Mouse (Mus musculus): ENCODE data around the gene Lrrc37a. TPM values are rescaled to one million over a fixed set of nuclear protein-coding genes. Genes with fewer than 3 reads are reported as not detected.
"Not testable (repeated sequence)": the region's sequence is repeated elsewhere in the genome, so short reads cannot be mapped to it uniquely, and the experiment has no call there.

The Lrrc37a gene
- polyA plus RNA-seq, 1 experiment from 2014 or later: not detected

DNA sequence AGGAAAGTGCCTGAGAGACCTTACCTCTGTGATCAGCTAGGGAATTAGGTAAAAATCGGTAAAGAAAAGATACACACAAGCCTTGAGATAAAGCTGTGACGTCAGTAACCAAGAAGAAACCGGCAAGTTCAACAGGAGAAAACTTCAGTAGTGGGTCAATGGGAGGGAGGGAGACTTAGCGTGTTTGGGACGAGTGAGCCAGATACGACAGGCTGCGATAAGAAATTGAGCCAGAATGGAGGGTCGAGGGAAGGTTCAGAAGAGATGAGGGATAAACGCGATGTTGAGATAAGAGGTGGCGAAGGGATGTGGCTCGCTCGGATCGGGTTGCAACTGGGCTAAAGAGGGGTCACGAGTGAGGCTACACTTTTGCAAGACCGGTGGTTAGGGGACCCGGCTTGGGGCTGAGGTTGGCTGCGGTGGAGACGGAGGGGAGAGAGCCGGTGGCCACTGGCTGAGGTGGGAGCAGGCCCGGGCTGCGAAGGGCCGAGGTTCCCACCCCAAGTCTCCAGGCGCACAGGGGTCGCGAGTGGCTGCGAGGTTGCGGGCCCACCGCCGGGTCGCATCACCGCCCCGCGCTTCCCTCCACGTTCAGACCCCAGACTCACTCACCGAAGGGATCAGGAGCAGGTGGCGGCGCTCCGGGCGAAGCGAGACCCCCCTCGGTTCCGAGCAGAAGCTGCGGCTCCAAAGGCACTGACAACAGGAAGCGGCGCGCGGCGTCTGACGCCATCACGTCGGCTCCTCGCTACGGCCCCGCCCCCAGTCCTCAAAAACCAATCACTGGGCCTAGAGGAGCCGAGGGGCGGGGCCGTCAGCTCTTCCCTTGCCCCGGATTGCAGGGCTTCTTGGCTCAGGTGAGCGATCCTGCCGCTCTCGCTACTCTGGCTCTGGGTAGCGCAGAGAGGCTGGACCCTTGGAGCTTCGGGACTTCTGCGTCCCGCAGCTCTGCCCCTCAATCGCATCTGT is 92.1 kb downstream of the Lrrc37a start, which contains the start of gene Plekhm1:
Gene Plekhm1 (minus strand): TSS at position 707 of the 969 bp plus-strand sequence.
- peak; percentile 98 for ATAC-seq (ENCODE audit: low FRiP score, low read depth)
- H3K4me3 ChIP-seq: peak within 1 kb of the TSS; percentile 85
- peaks cover 3% of the 10 kb centered on the region; the same call in 1 of the 2 replicates for H3K36me3 ChIP-seq
- peak within 1 kb of the TSS; percentile 76 for H3K27ac ChIP-seq (replicated peaks)
- H3K4me1 ChIP-seq: peaks cover 22% of the 10 kb centered on the region
- peak within 1 kb of the TSS; percentile 83 for H3K9ac ChIP-seq (replicated peaks)
- H3K4me2 ChIP-seq (replicated peaks): peak within 1 kb of the TSS; percentile 89
- WGBS: under 1% methylated on average over 65 of the region's 67 CpGs
- no peaks in the 10 kb centered on the region for H3K9me3 ChIP-seq
- H3K27me3 ChIP-seq: no peaks in the 10 kb centered on the region

DNA sequence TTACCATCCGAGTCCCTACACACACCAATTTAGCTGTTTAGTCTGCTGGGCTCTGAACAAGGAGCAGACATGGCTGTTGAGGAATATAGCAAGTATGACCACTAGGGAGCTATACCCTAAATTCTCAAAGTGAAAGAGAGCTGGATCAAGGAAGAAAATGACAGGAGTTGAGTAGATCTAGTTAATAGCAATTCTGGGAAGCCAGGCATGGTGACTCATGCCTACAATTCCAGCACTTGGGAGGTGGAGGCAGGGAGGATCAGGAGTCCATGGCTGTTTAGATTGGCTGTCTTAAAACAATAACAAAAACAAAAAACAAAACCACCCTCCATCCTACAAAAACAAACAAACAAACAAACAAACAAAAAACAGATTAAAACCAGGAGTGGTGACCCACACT is 93.1 kb downstream of the Lrrc37a start:
- peak overlapping the region; percentile 85 for H3K4me3 ChIP-seq
- 76% methylated on average over 1 of the region's 1 CpGs for WGBS
- no peak overlapping the region for H3K27ac ChIP-seq (replicated peaks)

DNA sequence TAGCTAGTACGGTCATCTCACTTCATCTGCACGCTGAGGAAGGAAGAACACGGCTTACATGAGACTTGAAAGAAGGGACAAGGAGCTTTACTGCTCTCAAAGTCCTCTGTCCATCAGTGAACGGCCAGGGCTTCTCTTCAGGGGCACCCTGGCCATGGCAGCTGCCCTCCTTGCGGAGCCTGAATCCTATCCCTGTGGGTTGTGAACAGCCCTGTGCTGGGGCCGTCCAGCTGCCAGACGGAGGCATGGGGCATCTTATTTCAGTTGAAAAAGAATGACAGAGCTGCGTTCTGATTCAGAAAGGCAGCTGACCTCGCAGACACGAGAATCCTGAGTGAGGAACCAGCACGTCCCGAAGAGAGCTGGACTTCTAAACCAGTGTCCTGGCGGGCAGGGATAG is 95.5 kb downstream of the Lrrc37a start:
- no peak overlapping the region for H3K9ac ChIP-seq (replicated peaks)
- H3K4me2 ChIP-seq (replicated peaks): no peak overlapping the region
- 93% methylated on average over 13 of the region's 13 CpGs for WGBS
- no peaks in the 10 kb centered on the region for H3K9me3 ChIP-seq
- H3K4me1 ChIP-seq: peaks cover 24% of the 10 kb centered on the region
- no peaks in the 10 kb centered on the region for H3K27me3 ChIP-seq
- H3K27ac ChIP-seq (replicated peaks): no peak overlapping the region
- peaks cover 5% of the 10 kb centered on the region; the same call in 1 of the 2 replicates for H3K36me3 ChIP-seq
- H3K4me3 ChIP-seq: no peak overlapping the region
- no peak for ATAC-seq (ENCODE audit: low FRiP score, low read depth)

More for the DNA sequence above, 93.1 kb downstream of the Lrrc37a start:
- Histone ChIP-seq H3K9ac (replicated peaks) (peak overlapping the region; percentile 11; the same call in 1 of the 2 replicates), H3K4me2 (replicated peaks) (peak overlapping the region; percentile 89), H3K27me3 (no peaks in the 10 kb centered on the region), H3K9me3 (no peaks in the 10 kb centered on the region), H3K4me1 (peaks cover 24% of the 10 kb centered on the region), H3K36me3 (peaks cover 3% of the 10 kb centered on the region; the same call in 1 of the 2 replicates)
- ATAC-seq (ENCODE audit: low FRiP score, low read depth): no peak

DNA sequence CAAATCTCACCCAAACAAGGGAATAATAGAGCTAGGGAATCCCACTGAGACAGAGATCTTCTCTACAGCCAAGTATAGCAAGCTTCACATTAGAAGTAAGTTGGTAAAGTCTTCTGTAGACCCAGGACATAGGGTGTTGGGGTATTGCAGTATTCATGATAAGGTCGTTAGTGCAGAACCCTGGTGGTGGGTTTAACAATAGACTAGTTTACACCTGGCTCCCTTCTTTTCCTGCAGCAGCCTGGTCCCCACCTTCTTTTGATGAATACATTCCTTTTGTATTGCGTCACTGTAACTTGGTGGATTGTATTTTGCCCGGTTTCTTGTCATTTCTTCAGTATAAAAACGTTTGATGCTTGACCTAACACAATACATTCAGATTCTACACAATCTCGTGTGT is 97.3 kb downstream of the Lrrc37a start:
- H3K9ac ChIP-seq (replicated peaks); H3K9me3 ChIP-seq; H3K27me3 ChIP-seq; H3K4me3 ChIP-seq; H3K4me2 ChIP-seq (replicated peaks); ATAC-seq (ENCODE audit: low FRiP score, low read depth); H3K27ac ChIP-seq (replicated peaks): not testable (repeated sequence)
- WGBS: 62% methylated on average over 5 of the region's 5 CpGs
- Histone ChIP-seq H3K4me1 (peaks cover 17% of the 10 kb centered on the region), H3K36me3 (peaks cover 18% of the 10 kb centered on the region)

DNA sequence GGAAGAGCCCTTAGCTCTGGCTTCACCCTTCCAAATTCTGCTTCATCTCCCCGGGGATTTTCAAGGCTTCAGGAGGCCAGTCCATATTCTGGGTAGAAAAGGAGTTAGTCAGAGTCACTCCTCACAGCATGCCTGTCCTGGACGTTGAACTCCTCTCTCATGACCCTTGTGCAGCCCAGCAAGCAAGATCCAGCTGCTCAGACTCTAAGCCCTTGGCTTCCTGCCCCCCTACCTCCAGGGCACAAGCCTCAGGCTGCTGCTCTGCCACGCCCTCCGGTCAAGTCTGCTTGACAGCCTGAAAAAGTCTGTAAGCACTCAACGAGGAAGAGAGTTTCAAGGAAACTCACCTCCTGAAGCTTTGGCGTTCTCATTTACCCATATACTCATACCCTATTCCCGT is 97.8 kb downstream of the Lrrc37a start:
- ATAC-seq (ENCODE audit: low FRiP score, low read depth): no peak
- no peaks in the 10 kb centered on the region for H3K27me3 ChIP-seq
- H3K36me3 ChIP-seq: peaks cover 21% of the 10 kb centered on the region
- H3K9ac ChIP-seq (replicated peaks): no peak overlapping the region
- H3K4me1 ChIP-seq: peaks cover 12% of the 10 kb centered on the region
- no peak overlapping the region for H3K4me3 ChIP-seq
- WGBS: 73% methylated on average over 7 of the region's 7 CpGs
- no peak overlapping the region for H3K27ac ChIP-seq (replicated peaks)
- H3K4me2 ChIP-seq (replicated peaks): no peak overlapping the region
- H3K9me3 ChIP-seq: no peaks in the 10 kb centered on the region

DNA sequence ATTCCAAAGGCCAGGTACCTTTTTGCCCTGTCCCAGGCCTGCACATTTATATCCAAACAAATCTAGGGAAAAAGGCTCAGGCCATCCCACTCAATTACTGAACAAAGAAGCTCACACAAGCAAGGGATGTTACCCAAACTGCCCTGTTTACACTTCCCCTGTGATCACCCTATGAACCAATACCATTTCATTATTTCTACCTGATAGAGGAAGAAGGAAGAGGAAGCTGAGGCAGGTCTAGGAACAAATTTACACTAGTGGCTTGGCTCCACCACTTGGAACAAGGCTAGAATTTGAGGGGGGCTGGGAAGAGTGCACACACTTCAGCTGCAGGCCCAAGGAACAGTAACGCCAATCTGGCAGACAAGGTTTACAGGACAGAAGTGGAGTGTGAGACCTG is 98.6 kb downstream of the Lrrc37a start:
- peaks cover 5% of the 10 kb centered on the region for H3K4me1 ChIP-seq

DNA sequence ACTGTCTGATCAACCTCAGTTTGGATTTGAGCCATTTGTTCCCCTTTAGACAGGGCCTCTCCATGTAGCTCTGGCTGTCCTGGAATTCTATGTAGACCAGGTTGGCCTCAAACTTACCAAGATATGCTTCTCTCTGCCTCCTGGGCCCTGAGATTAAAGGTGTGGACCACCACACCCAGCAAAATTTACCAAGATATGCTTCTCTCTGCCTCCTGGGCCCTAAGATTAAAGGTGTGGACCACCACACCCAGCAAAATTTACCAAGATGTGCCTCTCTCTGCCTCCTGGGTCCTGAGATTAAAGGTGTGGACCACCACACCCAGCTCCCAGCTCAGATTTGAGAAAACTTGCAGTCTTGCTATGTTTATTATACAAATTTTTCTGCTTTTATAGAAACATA is 99.8 kb downstream of the Lrrc37a start:
- ATAC-seq (ENCODE audit: low FRiP score, low read depth): no peak
- no peak overlapping the region for H3K4me2 ChIP-seq (replicated peaks)
- no peaks in the 10 kb centered on the region for H3K27me3 ChIP-seq
- H3K4me1 ChIP-seq: 0 out of 2 replicates have a peak, but pooled peaks cover 2% of the 10 kb centered on the region
- no peaks in the 10 kb centered on the region for H3K9me3 ChIP-seq
- H3K27ac ChIP-seq (replicated peaks): no peak overlapping the region
- H3K4me3 ChIP-seq: no peak overlapping the region
- H3K9ac ChIP-seq (replicated peaks): no peak overlapping the region
- peaks cover 24% of the 10 kb centered on the region for H3K36me3 ChIP-seq

More for the DNA sequence above, 98.6 kb downstream of the Lrrc37a start:
- Histone ChIP-seq H3K4me2 (replicated peaks) (no peak overlapping the region), H3K9me3 (no peaks in the 10 kb centered on the region), H3K4me3 (no peak overlapping the region), H3K27me3 (no peaks in the 10 kb centered on the region), H3K36me3 (peaks cover 24% of the 10 kb centered on the region), H3K27ac (replicated peaks) (no peak overlapping the region), H3K9ac (replicated peaks) (no peak overlapping the region)
- ATAC-seq (ENCODE audit: low FRiP score, low read depth): no peak
- WGBS: 83% methylated on average over 1 of the region's 1 CpGs

DNA sequence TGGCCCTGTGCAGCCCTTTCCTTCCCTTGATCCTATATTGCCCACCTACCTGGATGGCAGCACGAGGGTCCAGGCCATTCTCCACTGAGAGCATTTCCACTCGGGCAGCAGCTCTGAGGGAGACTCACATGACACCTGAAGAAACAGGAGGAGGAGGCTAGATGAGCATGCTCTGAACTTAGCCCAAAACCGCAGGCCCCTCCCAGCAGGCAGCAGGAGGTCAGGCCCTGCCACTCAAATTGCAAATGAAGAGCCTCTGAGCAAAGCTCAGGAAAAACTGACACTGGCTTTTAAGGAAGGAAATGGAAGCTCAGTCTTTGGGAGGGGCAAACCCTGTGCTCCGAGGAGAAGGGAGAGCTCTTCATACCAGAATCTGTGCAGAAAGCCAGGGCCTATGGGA is 100.6 kb downstream of the Lrrc37a start:
- Histone ChIP-seq H3K4me3 (no peak overlapping the region), H3K36me3 (peaks cover 21% of the 10 kb centered on the region), H3K9me3 (no peaks in the 10 kb centered on the region), H3K27me3 (no peaks in the 10 kb centered on the region), H3K9ac (replicated peaks) (no peak overlapping the region), H3K4me2 (replicated peaks) (no peak overlapping the region), H3K4me1 (0 out of 2 replicates have a peak, but pooled peaks cover 2% of the 10 kb centered on the region), H3K27ac (replicated peaks) (no peak overlapping the region)
- no peak for ATAC-seq (ENCODE audit: low FRiP score, low read depth)
- 63% methylated on average over 4 of the region's 4 CpGs for WGBS

DNA sequence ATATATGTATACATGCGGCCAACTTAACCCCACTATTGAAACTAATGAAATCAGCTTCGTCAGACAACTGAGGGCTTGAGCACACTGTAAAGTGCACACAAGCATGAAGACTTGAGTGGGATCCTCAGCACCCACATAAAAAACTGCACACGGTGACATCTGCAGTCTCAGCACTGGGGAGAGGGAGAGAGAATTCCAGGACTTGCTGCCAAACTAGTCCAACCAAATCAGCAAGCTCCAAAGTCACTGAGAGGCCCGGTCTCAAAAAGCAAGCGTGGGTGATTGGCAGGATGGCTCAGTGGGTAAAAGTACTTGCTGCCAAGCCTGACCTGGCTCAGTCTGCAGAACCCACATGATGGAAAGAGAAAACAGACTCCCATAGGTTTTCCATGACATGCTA is 101.7 kb downstream of the Lrrc37a start:
- Histone ChIP-seq H3K4me3 (no peak overlapping the region), H3K36me3 (peaks cover 20% of the 10 kb centered on the region), H3K27ac (replicated peaks) (no peak overlapping the region), H3K9ac (replicated peaks) (no peak overlapping the region), H3K9me3 (no peaks in the 10 kb centered on the region), H3K4me2 (replicated peaks) (no peak overlapping the region), H3K4me1 (0 out of 2 replicates have a peak, but pooled peaks cover 2% of the 10 kb centered on the region), H3K27me3 (no peaks in the 10 kb centered on the region)
- ATAC-seq (ENCODE audit: low FRiP score, low read depth): no peak
- 96% methylated on average over 5 of the region's 5 CpGs for WGBS

DNA sequence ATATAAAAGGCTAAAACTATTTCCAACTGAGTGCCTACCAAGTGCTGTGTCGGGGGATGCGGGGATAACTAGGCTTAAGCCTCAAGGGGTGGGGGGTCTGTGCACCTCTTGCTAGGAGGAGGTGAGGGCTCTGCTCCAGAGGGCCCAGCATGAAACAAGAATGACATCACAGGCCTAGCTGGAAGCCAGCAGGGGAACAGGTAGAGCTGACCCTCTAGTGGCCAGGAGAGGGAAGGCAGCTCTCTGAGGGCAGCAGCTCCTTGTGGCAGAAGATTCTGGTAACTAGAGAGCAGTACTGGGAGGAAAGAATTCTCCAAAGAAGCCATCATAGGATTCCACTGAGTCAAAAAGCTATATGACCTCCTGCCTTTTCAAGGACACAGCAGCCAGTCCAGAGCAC is 102.2 kb downstream of the Lrrc37a start:
- ATAC-seq (ENCODE audit: low FRiP score, low read depth): no peak
- H3K36me3 ChIP-seq: peaks cover 20% of the 10 kb centered on the region
- 0 out of 2 replicates have a peak, but pooled peaks cover 2% of the 10 kb centered on the region for H3K4me1 ChIP-seq
- H3K9me3 ChIP-seq: no peaks in the 10 kb centered on the region
- H3K9ac ChIP-seq (replicated peaks): no peak overlapping the region
- H3K27ac ChIP-seq (replicated peaks): no peak overlapping the region
- no peak overlapping the region for H3K4me3 ChIP-seq
- WGBS: 67% methylated on average over 2 of the region's 2 CpGs
- no peaks in the 10 kb centered on the region for H3K27me3 ChIP-seq
- H3K4me2 ChIP-seq (replicated peaks): no peak overlapping the region

Measured in midbrain, embryonic 12.5 days (tissue).